In the genomic region with DNA sequence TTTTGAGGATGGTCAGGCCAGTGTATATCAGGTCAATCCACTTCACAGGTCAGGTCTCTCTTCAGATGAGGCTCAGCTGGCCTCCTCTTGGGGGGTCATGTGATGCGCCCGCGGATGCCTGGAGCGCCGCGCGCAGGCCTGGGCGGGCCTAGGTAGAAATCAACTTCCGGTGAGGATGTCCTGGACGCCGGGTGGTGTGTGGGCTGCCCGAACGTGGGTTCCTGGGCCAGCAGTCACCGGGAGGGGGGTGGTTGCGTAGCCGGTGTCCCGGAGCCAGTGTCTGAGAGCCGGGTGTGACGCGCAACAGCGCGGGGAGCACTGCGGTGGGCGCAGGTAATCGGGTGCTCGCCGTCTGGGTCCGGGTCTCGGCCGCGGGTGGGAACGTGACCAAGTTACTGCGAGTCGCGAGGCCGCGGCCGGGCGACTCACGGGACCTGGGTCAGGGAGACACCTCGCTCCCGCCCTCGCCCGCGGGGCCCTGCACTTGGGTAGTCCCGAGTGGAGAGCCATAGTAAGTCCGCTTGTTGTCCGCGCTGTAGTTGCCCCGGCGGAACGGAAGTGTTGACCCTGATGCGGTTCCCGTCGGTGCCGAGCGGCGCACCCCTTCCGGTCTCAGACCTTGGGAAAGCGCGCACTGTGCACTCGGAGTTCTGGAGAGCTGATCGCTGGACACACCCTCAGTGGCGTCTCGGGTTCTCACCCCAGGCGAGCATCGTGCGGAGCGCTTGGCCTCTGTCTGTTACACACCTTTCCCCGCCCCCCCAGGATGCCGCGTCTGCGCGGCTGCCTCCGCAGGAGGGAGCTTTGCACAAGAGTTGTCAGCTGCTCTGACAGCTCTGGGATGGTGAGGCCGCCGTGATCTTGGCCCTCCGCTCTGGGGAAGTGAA, we compare ENCODE assay signal across 8 mouse cellular contexts. TPM values are rescaled to one million over a fixed set of nuclear protein-coding genes. Genes with fewer than 3 reads are reported as not detected.
DNase-seq lines count a peak whose midpoint lies in the region; ATAC-seq lines count a peak whose summit lies in the region.

A gene (plus strand): TSS at position 102 of the 887 bp plus-strand sequence.

- 0 out of 2 replicates have a peak, but pooled peaks cover 2% of the 10 kb centered on the region for H3K4me1 ChIP-seq in hindbrain, embryonic 11.5 days (replicated peaks; ENCODE audit: control insufficient read depth, insufficient read depth, low read length)

- H3K9ac ChIP-seq in hindbrain, embryonic 11.5 days (ENCODE audit: low read depth, low read length): peak within 1 kb of the TSS; percentile 80

- H3K9me3 ChIP-seq in hindbrain, embryonic 11.5 days (ENCODE audit: control insufficient read depth, low read length): no peaks in the 10 kb centered on the region

- peak; percentile 98 for ATAC-seq in hindbrain, embryonic 11.5 days (ENCODE audit: low FRiP score)

- DNase-seq in Muller cell, postnatal 12 days (ENCODE audit: inconsistent ontology term): peak; percentile 96
- DNase-seq in cerebellum, adult 9-11 months: peak; percentile 93
- peak; percentile 66 to 92 for DNase-seq in frontal cortex, adult 2 months (ENCODE audit: extremely low spot score in 1 of 2, low spot score in 1 of 2)
- peak; percentile 93 for DNase-seq in hindbrain, embryonic 11.5 days (ENCODE audit: low spot score)
- peak; percentile 92 to 93 for DNase-seq in layer of hippocampus, postnatal 10 days (ENCODE audit: low spot score in 2 of 2)
- peak; percentile 95 for DNase-seq in lung, postnatal 10 days
- DNase-seq in ovary, postnatal 36 days (ENCODE audit: low spot score): peak; percentile 91
- peak; percentile 86 for DNase-seq in thymus, postnatal 25 days

- under 1% methylated on average over 71 of the region's 78 CpGs for WGBS in hindbrain, embryonic 11.5 days

- H3K27me3 ChIP-seq in hindbrain, embryonic 11.5 days (ENCODE audit: control insufficient read depth, insufficient read depth, low read length): no peaks in the 10 kb centered on the region

- H3K4me3 ChIP-seq in hindbrain, embryonic 11.5 days (ENCODE audit: low read depth, low read length): peak within 1 kb of the TSS; percentile 77

- H3K36me3 ChIP-seq in hindbrain, embryonic 11.5 days (ENCODE audit: control insufficient read depth, insufficient read depth, low read length): no peaks in the 10 kb centered on the region

- peak within 1 kb of the TSS; percentile 68 for H3K4me2 ChIP-seq in hindbrain, embryonic 11.5 days (replicated peaks; ENCODE audit: low read depth, low read length)

- H3K27ac ChIP-seq in hindbrain, embryonic 11.5 days (ENCODE audit: low read depth, low read length): peak within 1 kb of the TSS; percentile 53

RNA-seq across cellular contexts. Expression of the gene that starts here (rescaled TPM):
- polyA plus RNA-seq in frontal cortex, adult 2 months (2012; rRNA removed): 32.6 and 35.7 TPM in 2 replicates
- 32.2 and 35.6 TPM in 2 replicates for polyA plus RNA-seq in hindbrain, embryonic 11.5 days (2014; fragmentation: Nextera tagmentation; extraction: Ambion mirVana)
- 10 to 100 TPM; 22.9 to 23.5 TPM for total RNA-seq in layer of hippocampus, postnatal 10 days (2021)

Comparison
In these comparisons a context has a peak if more than half of its experiments do, and no peak if none do; other contexts are left out.
1. Peak in every context shown above with its lines: DNase-seq, ATAC-seq, H3K4me3 ChIP-seq and H3K27ac ChIP-seq.